Mouse (Mus musculus): ENCODE data around the gene Suv39h2. TPM values are rescaled to one million over a fixed set of nuclear protein-coding genes. Genes with fewer than 3 reads are reported as not detected.

Gene Suv39h2
- 13.9 and 14.3 TPM in 2 replicates for total RNA-seq (2012; rRNA removed)
- polyA plus RNA-seq (2012; ENCODE audit: insufficient read depth in 1 of 2, insufficient read length in 2 of 2, low read depth in 1 of 2, low replicate concordance in 2 of 2, missing spikeins in 1 of 2) = 10 to 100 TPM in 1 of 2 experiments, not detected in 1; 16.0 TPM

DNA sequence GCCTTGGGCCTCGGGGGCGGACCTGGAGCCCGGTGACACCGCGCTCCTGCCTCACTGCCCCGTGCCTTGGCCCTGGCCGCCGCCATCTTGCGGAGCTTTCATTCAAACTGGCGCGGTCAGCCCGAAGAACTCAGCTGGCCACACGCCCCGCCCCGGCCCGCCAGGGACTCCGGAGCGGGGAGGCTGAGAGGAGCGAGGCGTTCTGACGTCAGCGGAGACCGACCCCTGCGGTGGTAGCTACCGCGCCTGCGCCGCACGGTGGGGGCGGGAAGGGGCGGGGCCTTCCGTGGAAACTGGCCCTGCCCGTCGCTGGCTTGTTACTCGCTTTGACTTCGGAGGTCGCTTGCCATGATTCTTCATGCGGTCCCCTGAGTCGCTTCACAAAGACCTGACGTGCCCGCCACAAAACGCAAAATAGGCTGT lies at the start of gene Suv39h2:
Gene Suv39h2, minus strand, starts transcription at position 171 of the 423 bp plus-strand sequence.
- peak; percentile 96 for DNase-seq (ENCODE audit: low read depth, low spot score)
- Histone ChIP-seq H3K9ac (ENCODE audit: control insufficient read depth, low read depth, low read length, poor library complexity, severe bottlenecking) (peak within 1 kb of the TSS; percentile 91), H3K27me3 (ENCODE audit: control insufficient read depth in 1 of 2, insufficient read depth in 2 of 2, low read length in 2 of 2) (no peaks in the 10 kb centered on the region), H3K36me3 (ENCODE audit: control insufficient read depth in 1 of 2, insufficient read depth in 2 of 2, low read length in 2 of 2) (peaks cover 0 to 9% of the 10 kb centered on the region in 2 experiments), H3K79me2 (ENCODE audit: control insufficient read depth, insufficient read depth, low read length, poor library complexity) (peaks cover 21% of the 10 kb centered on the region), H3K27ac (ENCODE audit: control insufficient read depth, low read depth, low read length) (peak within 1 kb of the TSS; percentile 79), H3K9me3 (replicated peaks; ENCODE audit: insufficient read depth, low read length) (no peaks in the 10 kb centered on the region), H3K4me3 (ENCODE audit: control insufficient read depth in 1 of 2, insufficient read depth in 1 of 2, low read depth in 2 of 2, low read length in 2 of 2) (peak within 1 kb of the TSS; percentile 88 to 98), H3K4me1 (ENCODE audit: control insufficient read depth in 1 of 2, insufficient read depth in 2 of 2, low read length in 2 of 2) (peaks cover 4% of the 10 kb centered on the region in 2 experiments; a peak in 3 of 4 replicates)
- TF ChIP-seq BHLHE40 (IDR thresholded peaks at IDR 0.05; ENCODE audit: borderline replicate concordance, low read depth, low read length) (no peak), ELF1 (IDR thresholded peaks at IDR 0.05; ENCODE audit: low read depth, low read length) (peak; percentile 41; the same call in 1 of the 2 replicates), MAX (IDR thresholded peaks at IDR 0.05; ENCODE audit: low read length) (peak; percentile 58), MXI1 (IDR thresholded peaks at IDR 0.05; ENCODE audit: low read depth, low read length) (peak; percentile 52; the same call in 1 of the 2 replicates), SMC3 (IDR thresholded peaks at IDR 0.05; ENCODE audit: low read depth, low read length) (no peak), POLR2AphosphoS2 (IDR thresholded peaks at IDR 0.05; ENCODE audit: low read length) (peak; percentile 38; the same call in 1 of the 2 replicates), USF1 (IDR thresholded peaks at IDR 0.05; ENCODE audit: low read depth, low read length) (no peak), JUND (IDR thresholded peaks at IDR 0.05; ENCODE audit: low read depth, low read length) (no peak), POLR2AphosphoS5 (IDR thresholded peaks at IDR 0.05; ENCODE audit: borderline replicate concordance, low read depth, low read length) (no peak), E2F4 (IDR thresholded peaks at IDR 0.05; ENCODE audit: borderline replicate concordance, low read depth, low read length) (peak; percentile 20; the same call in 1 of the 2 replicates), NRF1 (IDR thresholded peaks at IDR 0.05; ENCODE audit: insufficient read depth, low read depth, low read length, poor library complexity, severe bottlenecking) (peak; percentile 84), TBP (IDR thresholded peaks at IDR 0.05; ENCODE audit: low read depth, low read length) (0 out of 2 replicates have a peak, but pooled peaks have one; percentile 52), POLR2A (IDR thresholded peaks at IDR 0.05; ENCODE audit: control insufficient read depth in 1 of 2, insufficient read depth in 1 of 2, low read depth in 1 of 2, low read length in 2 of 2, poor library complexity in 1 of 2) (peak; percentile 68 to 88; a peak in 3 of 4 replicates), TCF12 (IDR thresholded peaks at IDR 0.05; ENCODE audit: low read depth, low read length) (no peak), CTCF (IDR thresholded peaks at IDR 0.05 in 2 of 3, conservative IDR thresholded peaks at IDR 0.05 in 1 of 3; ENCODE audit: control insufficient read depth in 1 of 3, insufficient read depth in 1 of 3, low read depth in 2 of 3, low read length in 3 of 3, poor library complexity in 1 of 3, severe bottlenecking in 1 of 3) (no peak), CHD1 (IDR thresholded peaks at IDR 0.05; ENCODE audit: low read depth, low read length) (0 out of 2 replicates have a peak, but pooled peaks have one; percentile 5), CHD2 (IDR thresholded peaks at IDR 0.05; ENCODE audit: low read length) (no peak), SIN3A (IDR thresholded peaks at IDR 0.05; ENCODE audit: low read length) (peak; percentile 71), MYC (IDR thresholded peaks at IDR 0.05; ENCODE audit: low read depth, low read length) (0 out of 2 replicates have a peak, but pooled peaks have one; percentile 35), NELFE (IDR thresholded peaks at IDR 0.05; ENCODE audit: low read depth, low read length) (peak; percentile 76), ZMIZ1 (IDR thresholded peaks at IDR 0.05; ENCODE audit: low read depth, low read length) (peak; percentile 73), ETS1 (IDR thresholded peaks at IDR 0.05; ENCODE audit: low read depth, low read length) (peak; percentile 79), USF2 (IDR thresholded peaks at IDR 0.05; ENCODE audit: borderline replicate concordance in 1 of 2, insufficient read depth in 1 of 2, low read depth in 1 of 2, low read length in 2 of 2) (no peak), HCFC1 (IDR thresholded peaks at IDR 0.05; ENCODE audit: low read depth, low read length) (peak; percentile 47; the same call in 1 of the 2 replicates), MAZ (IDR thresholded peaks at IDR 0.05; ENCODE audit: low read depth, low read length) (peak; percentile 62; the same call in 1 of the 2 replicates)
